Comparison of ENCODE assay signal across 24 mouse cellular contexts in the genomic region with DNA sequence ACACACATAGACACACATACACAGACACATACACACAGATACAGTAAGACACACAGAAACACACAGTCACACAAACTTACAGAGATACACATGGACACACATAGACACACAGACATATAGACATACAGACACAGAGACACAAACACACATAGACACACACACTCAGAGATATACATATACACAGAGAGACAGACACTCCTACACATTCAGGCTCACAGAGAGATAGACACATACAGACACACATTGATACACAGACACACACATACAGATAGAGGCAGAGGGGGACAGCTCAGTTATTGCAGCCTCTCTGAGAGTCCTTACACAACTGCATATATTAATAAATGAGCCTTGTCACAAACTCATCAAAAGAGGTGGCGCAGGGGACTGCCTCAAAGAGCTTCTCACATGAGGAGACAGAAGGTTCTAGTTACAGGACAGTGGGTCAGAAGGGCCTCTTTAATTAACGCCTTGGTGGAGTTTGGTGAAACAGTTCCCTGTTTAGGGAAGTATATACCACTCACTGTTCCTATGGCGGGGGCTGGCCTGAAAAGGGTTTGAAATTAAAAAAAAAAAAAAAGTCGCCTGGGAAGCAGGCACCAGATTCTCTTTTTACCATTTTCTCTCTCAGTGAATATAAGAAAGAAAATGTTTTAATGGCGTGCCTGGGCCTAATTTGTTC. TPM values are rescaled to one million over a fixed set of nuclear protein-coding genes. Genes with fewer than 3 reads are reported as not detected.
DNase-seq lines count a peak whose midpoint lies in the region; ATAC-seq and TF ChIP-seq lines count a peak whose summit lies in the region.
"Had no signal": no experiment of that assay in that cellular context is flagged by ENCODE, and none has a peak within 500 bp of the region (broad histone marks: within the 10 kb centered on the region; RNA-seq: fewer than 3 reads in every experiment).

No protein-coding gene starts in this region.

- TF ChIP-seq POLR2A in bone marrow macrophage, adult 2 months (IDR thresholded peaks at IDR 0.05; ENCODE audit: borderline replicate concordance, low read depth, low read length): no peak
- TF ChIP-seq POLR2A in limb, embryonic 14.5 days (IDR thresholded peaks at IDR 0.05; ENCODE audit: borderline replicate concordance, extremely low read depth, insufficient read depth, insufficient read length): no peak

- H3K4me2 ChIP-seq in hindbrain, postnatal 0 days (ENCODE audit: low read depth, low read length): no peak overlapping the region
- H3K4me2 ChIP-seq in hindbrain, embryonic 13.5 days: no peak overlapping the region
- no peak overlapping the region for H3K4me2 ChIP-seq in embryonic facial prominence, embryonic 11.5 days (ENCODE audit: low read depth, low read length)
- H3K4me2 ChIP-seq in limb, embryonic 14.5 days (replicated peaks; ENCODE audit: low read depth, low read length, severe bottlenecking): no peak overlapping the region
- H3K4me2 ChIP-seq: forebrain, embryonic 15.5 days; liver, embryonic 13.5 days; lung, embryonic 15.5 days; midbrain, embryonic 13.5 days; neural tube, embryonic 15.5 days; stomach, embryonic 15.5 days had no signal

- WGBS in hindbrain, postnatal 0 days: 61% methylated on average over 5 of the region's 5 CpGs
- WGBS in hindbrain, embryonic 13.5 days: 76% methylated on average over 5 of the region's 5 CpGs
- 34% methylated on average over 5 of the region's 5 CpGs for WGBS in embryonic facial prominence, embryonic 11.5 days
- 33% methylated on average over 5 of the region's 5 CpGs for WGBS in limb, embryonic 14.5 days

- DNase-seq in hindbrain, postnatal 0 days (ENCODE audit: low spot score): no peak
- DNase-seq in embryonic facial prominence, embryonic 11.5 days (ENCODE audit: low spot score): no peak
- DNase-seq in limb, embryonic 14.5 days (ENCODE audit: low spot score): no peak
- DNase-seq in left cerebral cortex, postnatal 36 days (ENCODE audit: low spot score in 2 of 2): no peak
- DNase-seq in cerebellum, postnatal 25 days: no peak
- DNase-seq: adrenal gland, adult 8-10 months; cerebellum, adult 11 months; cerebellum, postnatal 10 days; gastrocnemius, postnatal 36 days; kidney, adult 9 months; kidney, postnatal 36 days; liver, embryonic 13.5 days; right cerebral cortex, postnatal 25 days; thymus, adult 18-20 months; thymus, postnatal 4 days had no signal

- ATAC-seq in hindbrain, postnatal 0 days: peak; percentile 62; the same call in 1 of the 2 replicates
- no peak for ATAC-seq in hindbrain, embryonic 13.5 days (ENCODE audit: low FRiP score)
- 0 out of 2 replicates have a peak, but pooled peaks have one; percentile 52 for ATAC-seq in embryonic facial prominence, embryonic 11.5 days (replicated peaks; ENCODE audit: insufficient number of reproducible peaks, low FRiP score, low TSS enrichment, low read depth)
- 0 out of 2 replicates have a peak, but pooled peaks have one; percentile 23 for ATAC-seq in limb, embryonic 14.5 days (ENCODE audit: low FRiP score, low read depth)
- ATAC-seq: forebrain, embryonic 15.5 days; midbrain, embryonic 13.5 days had no signal

- intact Hi-C loops in left cerebral cortex, postnatal 36 days (cut with DNase I): no loop called here

- H3K4me3 ChIP-seq in hindbrain, postnatal 0 days (ENCODE audit: low read length): no peak overlapping the region
- H3K4me3 ChIP-seq in hindbrain, embryonic 13.5 days: no peak overlapping the region
- H3K4me3 ChIP-seq in bone marrow macrophage, adult 2 months (ENCODE audit: insufficient read depth, low read length): no peak overlapping the region
- no peak overlapping the region for H3K4me3 ChIP-seq in embryonic facial prominence, embryonic 11.5 days (ENCODE audit: low read depth, low read length)
- H3K4me3 ChIP-seq in limb, embryonic 14.5 days (replicated peaks; ENCODE audit: low read length): no peak overlapping the region
- H3K4me3 ChIP-seq: erythroblast, embryonic 14.5 days; forebrain, embryonic 15.5 days; liver, embryonic 13.5 days; lung, embryonic 15.5 days; midbrain, embryonic 13.5 days; myocyte; neural tube, embryonic 15.5 days; stomach, embryonic 15.5 days had no signal

- no peaks in the 10 kb centered on the region for H3K27me3 ChIP-seq in hindbrain, postnatal 0 days (ENCODE audit: insufficient read depth, low read length)
- H3K27me3 ChIP-seq in hindbrain, embryonic 13.5 days: no peaks in the 10 kb centered on the region
- H3K27me3 ChIP-seq in embryonic facial prominence, embryonic 11.5 days (ENCODE audit: control insufficient read depth, insufficient read depth, low read length): no peaks in the 10 kb centered on the region
- no peaks in the 10 kb centered on the region for H3K27me3 ChIP-seq in limb, embryonic 14.5 days (ENCODE audit: control insufficient read depth, insufficient read depth, low read length)
- H3K27me3 ChIP-seq: forebrain, embryonic 15.5 days; liver, embryonic 13.5 days; lung, embryonic 15.5 days; midbrain, embryonic 13.5 days; neural tube, embryonic 15.5 days; stomach, embryonic 15.5 days had no signal

- H3K36me3 ChIP-seq in hindbrain, postnatal 0 days (ENCODE audit: insufficient read depth, low read length): no peaks in the 10 kb centered on the region
- H3K36me3 ChIP-seq in hindbrain, embryonic 13.5 days: no peaks in the 10 kb centered on the region
- no peaks in the 10 kb centered on the region for H3K36me3 ChIP-seq in embryonic facial prominence, embryonic 11.5 days (replicated peaks; ENCODE audit: control insufficient read depth, insufficient read depth, low read depth, low read length)
- no peaks in the 10 kb centered on the region for H3K36me3 ChIP-seq in limb, embryonic 14.5 days (ENCODE audit: control insufficient read depth, insufficient read depth, low read length)
- H3K36me3 ChIP-seq: forebrain, embryonic 15.5 days; liver, embryonic 13.5 days; lung, embryonic 15.5 days; midbrain, embryonic 13.5 days; neural tube, embryonic 15.5 days; stomach, embryonic 15.5 days had no signal

- TF ChIP-seq CTCF in hindbrain, postnatal 0 days (IDR thresholded peaks at IDR 0.05; ENCODE audit: low read depth): no peak
- no peak for TF ChIP-seq CTCF in bone marrow macrophage, adult 2 months (IDR thresholded peaks at IDR 0.05; ENCODE audit: low read depth, low read length)

- no peak overlapping the region for H3K27ac ChIP-seq in hindbrain, postnatal 0 days
- H3K27ac ChIP-seq in hindbrain, embryonic 13.5 days: no peak overlapping the region
- H3K27ac ChIP-seq in bone marrow macrophage, adult 2 months (ENCODE audit: insufficient read depth, low read depth, low read length): peak overlapping the region; percentile 3; the same call in 1 of the 2 replicates
- H3K27ac ChIP-seq in embryonic facial prominence, embryonic 11.5 days (replicated peaks; ENCODE audit: low read depth, low read length): no peak overlapping the region
- no peak overlapping the region for H3K27ac ChIP-seq in limb, embryonic 14.5 days (replicated peaks; ENCODE audit: low read depth, low read length)
- H3K27ac ChIP-seq: forebrain, embryonic 15.5 days; liver, embryonic 13.5 days; midbrain, embryonic 13.5 days; neural tube, embryonic 15.5 days had no signal

- no peaks in the 10 kb centered on the region for H3K4me1 ChIP-seq in hindbrain, postnatal 0 days (ENCODE audit: insufficient read depth, low read length)
- H3K4me1 ChIP-seq in hindbrain, embryonic 13.5 days (replicated peaks): no peaks in the 10 kb centered on the region
- H3K4me1 ChIP-seq in bone marrow macrophage, adult 2 months (ENCODE audit: control insufficient read depth, insufficient read depth, low read length): peaks cover 38% of the 10 kb centered on the region
- H3K4me1 ChIP-seq in embryonic facial prominence, embryonic 11.5 days (ENCODE audit: control insufficient read depth, insufficient read depth, low read length): peaks cover 3% of the 10 kb centered on the region; the same call in 1 of the 2 replicates
- H3K4me1 ChIP-seq in limb, embryonic 14.5 days (ENCODE audit: control insufficient read depth, insufficient read depth, low read length): no peaks in the 10 kb centered on the region
- H3K4me1 ChIP-seq: forebrain, embryonic 15.5 days; liver, embryonic 13.5 days; midbrain, embryonic 13.5 days; neural tube, embryonic 15.5 days had no signal

- H3K9me3 ChIP-seq in hindbrain, postnatal 0 days (ENCODE audit: low read length): no peaks in the 10 kb centered on the region
- H3K9me3 ChIP-seq in hindbrain, embryonic 13.5 days: no peaks in the 10 kb centered on the region
- no peaks in the 10 kb centered on the region for H3K9me3 ChIP-seq in embryonic facial prominence, embryonic 11.5 days (replicated peaks; ENCODE audit: control insufficient read depth, low read length)
- no peaks in the 10 kb centered on the region for H3K9me3 ChIP-seq in limb, embryonic 14.5 days (ENCODE audit: control insufficient read depth, low read length)
- H3K9me3 ChIP-seq: forebrain, embryonic 15.5 days; liver, embryonic 13.5 days; lung, embryonic 15.5 days; midbrain, embryonic 13.5 days; neural tube, embryonic 15.5 days; stomach, embryonic 15.5 days had no signal

- no peak overlapping the region for H3K9ac ChIP-seq in hindbrain, postnatal 0 days (replicated peaks; ENCODE audit: low read length)
- no peak overlapping the region for H3K9ac ChIP-seq in hindbrain, embryonic 13.5 days
- no peak overlapping the region for H3K9ac ChIP-seq in embryonic facial prominence, embryonic 11.5 days (replicated peaks; ENCODE audit: low read length)
- H3K9ac ChIP-seq in limb, embryonic 14.5 days (ENCODE audit: low read depth, low read length, severe bottlenecking): no peak overlapping the region
- H3K9ac ChIP-seq: forebrain, embryonic 15.5 days; liver, embryonic 13.5 days; lung, embryonic 15.5 days; midbrain, embryonic 13.5 days; neural tube, embryonic 15.5 days; stomach, embryonic 15.5 days had no signal

RNA-seq across cellular contexts. Expression of a gene that starts 12.4 kb away (rescaled TPM):
- 50.8 and 60.0 TPM in 2 replicates for total RNA-seq in hindbrain, postnatal 0 days (2014; rRNA removed)
- polyA plus RNA-seq in hindbrain, postnatal 0 days (2015; fragmentation: Nextera tagmentation; extraction: Ambion mirVana): 7.2 and 7.4 TPM in 2 replicates
- 4.3 and 4.4 TPM in 2 replicates for polyA plus RNA-seq in hindbrain, embryonic 13.5 days (2015; fragmentation: Nextera tagmentation; extraction: Ambion mirVana)
- 80.4 and 96.7 TPM in 2 replicates for polyA plus RNA-seq in bone marrow macrophage, adult 2 months (2012; ENCODE audit: insufficient read depth, insufficient read length, missing spikeins)
- polyA plus RNA-seq in embryonic facial prominence, embryonic 11.5 days (2014; fragmentation: Nextera tagmentation; extraction: Ambion mirVana): 3.3 and 3.9 TPM in 2 replicates
- polyA plus RNA-seq in limb, embryonic 14.5 days (2012; rRNA removed): 21.5 and 21.7 TPM in 2 replicates
- polyA plus RNA-seq in limb, embryonic 14.5 days (2014; fragmentation: Nextera tagmentation; extraction: Ambion mirVana): 8.1 and 8.8 TPM in 2 replicates
- 10 to 100 TPM; 47.9 to 50.6 TPM for total RNA-seq in left cerebral cortex, postnatal 36 days (2021)
